8 mouse cellular contexts compared by ENCODE assay signal in the genomic region with DNA sequence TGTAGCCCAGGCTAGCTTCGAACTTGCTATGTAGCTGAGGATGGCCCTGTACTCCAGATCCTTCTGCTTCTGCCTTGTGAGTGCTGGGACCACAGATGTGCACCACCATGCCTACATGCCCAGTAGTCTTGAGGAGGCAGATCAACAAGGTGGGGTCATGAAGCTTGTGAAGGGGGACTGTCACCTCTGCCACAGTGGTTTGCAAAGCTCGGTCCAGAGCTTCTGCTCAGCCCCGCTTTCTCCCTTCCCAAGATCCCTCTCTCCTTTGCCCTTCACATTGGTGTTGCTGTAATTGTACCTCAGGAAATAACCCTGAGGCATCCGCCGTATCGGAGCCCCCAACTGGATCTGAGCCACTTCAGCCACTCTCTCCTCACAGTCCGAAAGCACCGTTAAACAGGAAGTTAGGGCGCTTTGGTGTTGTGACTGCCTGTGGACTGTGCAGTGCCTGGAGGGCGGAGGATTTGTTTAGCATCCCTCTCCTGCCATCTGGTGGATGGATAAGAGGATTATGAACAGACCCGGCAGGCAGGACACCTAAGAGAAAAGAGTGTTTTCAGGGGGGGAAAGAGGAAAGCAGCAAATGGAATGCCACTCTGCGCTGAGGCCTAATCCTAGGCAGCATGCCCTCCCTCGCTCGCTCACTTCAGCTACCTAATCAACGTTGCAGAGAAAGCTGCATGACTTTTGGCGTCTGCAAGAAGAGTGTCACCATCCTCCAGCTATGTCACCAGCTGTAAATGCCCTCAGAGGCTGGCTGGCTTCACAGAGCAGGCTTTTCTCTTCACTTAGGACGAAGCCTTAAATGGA. TPM values are rescaled to one million over a fixed set of nuclear protein-coding genes. Genes with fewer than 3 reads are reported as not detected.
DNase-seq lines count a peak whose midpoint lies in the region; ATAC-seq and TF ChIP-seq lines count a peak whose summit lies in the region.

No protein-coding gene starts in this region.

- no peak overlapping the region for H3K27ac ChIP-seq in ES-Bruce4 (ENCODE audit: insufficient read depth, low read length)
- H3K27ac ChIP-seq in forebrain, embryonic 12.5 days = no peak overlapping the region
- H3K27ac ChIP-seq in heart, postnatal 0 days (ENCODE audit: low read depth) = no peak overlapping the region
- no peak overlapping the region for H3K27ac ChIP-seq in liver, embryonic 15.5 days (replicated peaks)
- no peak overlapping the region for H3K27ac ChIP-seq in neural tube, embryonic 12.5 days

- H3K27me3 ChIP-seq in ES-Bruce4 (ENCODE audit: control insufficient read depth, insufficient read depth, low read length, poor library complexity, severe bottlenecking) = no peaks in the 10 kb centered on the region
- H3K27me3 ChIP-seq in forebrain, embryonic 12.5 days = no peaks in the 10 kb centered on the region
- no peaks in the 10 kb centered on the region for H3K27me3 ChIP-seq in heart, postnatal 0 days (ENCODE audit: control insufficient read depth, insufficient read depth, low read length)
- no peaks in the 10 kb centered on the region for H3K27me3 ChIP-seq in liver, embryonic 15.5 days
- H3K27me3 ChIP-seq in neural tube, embryonic 12.5 days (replicated peaks) = no peaks in the 10 kb centered on the region

- no peak for TF ChIP-seq EP300 in ES-Bruce4 (IDR thresholded peaks at IDR 0.05; ENCODE audit: insufficient read depth, low read depth, low read length)
- no peak for TF ChIP-seq EP300 in heart, postnatal 0 days (IDR thresholded peaks at IDR 0.05; ENCODE audit: low read depth)

- TF ChIP-seq CTCF in ES-Bruce4 (IDR thresholded peaks at IDR 0.05; ENCODE audit: low read depth, low read length) = peak; percentile 71
- TF ChIP-seq CTCF in heart, postnatal 0 days (IDR thresholded peaks at IDR 0.05; ENCODE audit: low read depth) = peak; percentile 91

- 18% methylated on average over 17 of the region's 17 CpGs for WGBS in forebrain, embryonic 12.5 days
- 15% methylated on average over 17 of the region's 17 CpGs for WGBS in heart, postnatal 0 days
- WGBS in liver, embryonic 15.5 days (ENCODE audit: insufficient replicate concordance) = 17% methylated on average over 17 of the region's 17 CpGs
- 23% methylated on average over 17 of the region's 17 CpGs for WGBS in neural tube, embryonic 12.5 days

- TF ChIP-seq POLR2A in ES-Bruce4 (IDR thresholded peaks at IDR 0.05; ENCODE audit: insufficient read depth, low read length) = no peak

- H3K9ac ChIP-seq in ES-Bruce4 (ENCODE audit: low read depth, poor library complexity, severe bottlenecking) = no peak overlapping the region
- H3K9ac ChIP-seq in forebrain, embryonic 12.5 days = peak overlapping the region; percentile 41; the same call in 1 of the 2 replicates
- H3K9ac ChIP-seq in heart, postnatal 0 days (replicated peaks; ENCODE audit: low read depth, low read length) = peak overlapping the region; percentile 50; the same call in 1 of the 2 replicates
- H3K9ac ChIP-seq in liver, embryonic 15.5 days = no peak overlapping the region
- H3K9ac ChIP-seq in neural tube, embryonic 12.5 days = 0 out of 2 replicates have a peak overlapping the region, but pooled peaks have one; percentile 13

- ATAC-seq in forebrain, embryonic 12.5 days (ENCODE audit: low FRiP score) = peak; percentile 87
- peak; percentile 94 for ATAC-seq in heart, postnatal 0 days (ENCODE audit: insufficient read depth, low read depth)
- peak; percentile 69 for ATAC-seq in liver, embryonic 15.5 days (ENCODE audit: insufficient read depth)
- peak; percentile 83 for ATAC-seq in neural tube, embryonic 12.5 days (ENCODE audit: low FRiP score, low read depth)

- no peaks in the 10 kb centered on the region for H3K36me3 ChIP-seq in ES-Bruce4 (ENCODE audit: control insufficient read depth, insufficient read depth, low read length, poor library complexity, severe bottlenecking)
- H3K36me3 ChIP-seq in forebrain, embryonic 12.5 days (replicated peaks) = no peaks in the 10 kb centered on the region
- no peaks in the 10 kb centered on the region for H3K36me3 ChIP-seq in heart, postnatal 0 days (replicated peaks; ENCODE audit: control insufficient read depth, insufficient read depth, low read length)
- no peaks in the 10 kb centered on the region for H3K36me3 ChIP-seq in liver, embryonic 15.5 days (replicated peaks)
- no peaks in the 10 kb centered on the region for H3K36me3 ChIP-seq in neural tube, embryonic 12.5 days

- H3K4me1 ChIP-seq in ES-Bruce4 (ENCODE audit: control insufficient read depth, insufficient read depth, low read length) = no peaks in the 10 kb centered on the region
- peaks cover 16% of the 10 kb centered on the region; the same call in 1 of the 2 replicates for H3K4me1 ChIP-seq in forebrain, embryonic 12.5 days
- no peaks in the 10 kb centered on the region for H3K4me1 ChIP-seq in heart, postnatal 0 days (ENCODE audit: control insufficient read depth, insufficient read depth)
- no peaks in the 10 kb centered on the region; the same call in 1 of the 2 replicates for H3K4me1 ChIP-seq in liver, embryonic 15.5 days (replicated peaks)
- H3K4me1 ChIP-seq in neural tube, embryonic 12.5 days = 0 out of 2 replicates have a peak, but pooled peaks cover 9% of the 10 kb centered on the region

- no peaks in the 10 kb centered on the region for H3K9me3 ChIP-seq in ES-Bruce4 (replicated peaks; ENCODE audit: control insufficient read depth, insufficient read depth, low read length, poor library complexity, severe bottlenecking)
- H3K9me3 ChIP-seq in forebrain, embryonic 12.5 days = no peaks in the 10 kb centered on the region
- H3K9me3 ChIP-seq in heart, postnatal 0 days (replicated peaks; ENCODE audit: control insufficient read depth, low read length) = no peaks in the 10 kb centered on the region
- H3K9me3 ChIP-seq in liver, embryonic 15.5 days (replicated peaks) = no peaks in the 10 kb centered on the region
- no peaks in the 10 kb centered on the region for H3K9me3 ChIP-seq in neural tube, embryonic 12.5 days

- peak overlapping the region; percentile 48 for H3K4me2 ChIP-seq in forebrain, embryonic 12.5 days
- peak overlapping the region; percentile 64 for H3K4me2 ChIP-seq in heart, postnatal 0 days (ENCODE audit: low read depth, low read length)
- H3K4me2 ChIP-seq in liver, embryonic 15.5 days = peak overlapping the region; percentile 57
- peak overlapping the region; percentile 54 for H3K4me2 ChIP-seq in neural tube, embryonic 12.5 days (replicated peaks)

- DNase-seq in c-Kit-positive CD71-positive TER-119-negative erythroid progenitor cells, embryonic 14.5 days (ENCODE audit: low read depth) = peak; percentile 51
- peak; percentile 93 for DNase-seq in heart, postnatal 0 days (ENCODE audit: low spot score)
- peak; percentile 72 to 82 for DNase-seq in kidney, postnatal 36 days
- DNase-seq in testis, postnatal 14 days (ENCODE audit: low spot score) = peak; percentile 45

- peak overlapping the region; percentile 16; the same call in 1 of the 2 replicates for H3K4me3 ChIP-seq in ES-Bruce4 (ENCODE audit: low read depth, low read length)
- H3K4me3 ChIP-seq in forebrain, embryonic 12.5 days (replicated peaks) = peak overlapping the region; percentile 17
- peak overlapping the region; percentile 38 for H3K4me3 ChIP-seq in heart, postnatal 0 days (ENCODE audit: low read depth, low read length)
- peak overlapping the region; percentile 25; the same call in 1 of the 2 replicates for H3K4me3 ChIP-seq in liver, embryonic 15.5 days (replicated peaks)
- no peak overlapping the region for H3K4me3 ChIP-seq in neural tube, embryonic 12.5 days

RNA-seq across cellular contexts. Expression of a gene that starts 27.2 kb away (rescaled TPM):
- polyA plus RNA-seq in ES-Bruce4 (2011; ENCODE audit: insufficient read depth, insufficient read length, low read depth, missing spikeins) = 12.6 and 19.3 TPM in 2 replicates
- polyA plus RNA-seq in forebrain, embryonic 12.5 days (2016; fragmentation: Nextera tagmentation; extraction: Ambion mirVana) = 36.8 and 38.1 TPM in 2 replicates
- 11.1 and 36.0 TPM in 2 replicates for total RNA-seq in heart, postnatal 0 days (2014; rRNA removed; ENCODE audit: low replicate concordance)
- 38.9 and 40.6 TPM in 2 replicates for polyA plus RNA-seq in heart, postnatal 0 days (2015; fragmentation: Nextera tagmentation; extraction: Ambion mirVana)
- 7.2 and 7.8 TPM in 2 replicates for polyA plus RNA-seq in liver, embryonic 15.5 days (2015; fragmentation: Nextera tagmentation; extraction: Ambion mirVana)
- 30.8 and 34.7 TPM in 2 replicates for polyA plus RNA-seq in neural tube, embryonic 12.5 days (2016; fragmentation: Nextera tagmentation; extraction: Ambion mirVana)

RNA-seq across cellular contexts. Expression of a gene that starts 27.4 kb away (rescaled TPM):
- 4.6 and 6.4 TPM in 2 replicates for polyA plus RNA-seq in ES-Bruce4 (2011; ENCODE audit: insufficient read depth, insufficient read length, low read depth, missing spikeins)
- polyA plus RNA-seq in forebrain, embryonic 12.5 days (2016; fragmentation: Nextera tagmentation; extraction: Ambion mirVana) = 12.6 and 15.1 TPM in 2 replicates
- total RNA-seq in heart, postnatal 0 days (2014; rRNA removed; ENCODE audit: low replicate concordance) = 33.6 and 33.9 TPM in 2 replicates
- 9.3 and 9.6 TPM in 2 replicates for polyA plus RNA-seq in heart, postnatal 0 days (2015; fragmentation: Nextera tagmentation; extraction: Ambion mirVana)
- 1.7 and 2.0 TPM in 2 replicates for polyA plus RNA-seq in liver, embryonic 15.5 days (2015; fragmentation: Nextera tagmentation; extraction: Ambion mirVana)
- 14.2 and 15.9 TPM in 2 replicates for polyA plus RNA-seq in neural tube, embryonic 12.5 days (2016; fragmentation: Nextera tagmentation; extraction: Ambion mirVana)

RNA-seq across cellular contexts. Expression of a gene that starts 56.0 kb away (rescaled TPM):
- 2.7 and 2.9 TPM in 2 replicates for polyA plus RNA-seq in ES-Bruce4 (2011; ENCODE audit: insufficient read depth, insufficient read length, low read depth, missing spikeins)
- polyA plus RNA-seq in forebrain, embryonic 12.5 days (2016; fragmentation: Nextera tagmentation; extraction: Ambion mirVana) = 20.5 and 21.1 TPM in 2 replicates
- 1.9 and 3.2 TPM in 2 replicates for total RNA-seq in heart, postnatal 0 days (2014; rRNA removed; ENCODE audit: low replicate concordance)
- 2.2 and 2.3 TPM in 2 replicates for polyA plus RNA-seq in heart, postnatal 0 days (2015; fragmentation: Nextera tagmentation; extraction: Ambion mirVana)
- 0.31 and 0.50 TPM in 2 replicates for polyA plus RNA-seq in liver, embryonic 15.5 days (2015; fragmentation: Nextera tagmentation; extraction: Ambion mirVana)
- 18.4 and 19.5 TPM in 2 replicates for polyA plus RNA-seq in neural tube, embryonic 12.5 days (2016; fragmentation: Nextera tagmentation; extraction: Ambion mirVana)

Comparison
In these comparisons a context has a peak if more than half of its experiments do, and no peak if none do; other contexts are left out.
1. H3K9ac ChIP-seq: peak in forebrain, embryonic 12.5 days (single experiment), heart, postnatal 0 days (single experiment) and neural tube, embryonic 12.5 days (single experiment); none in ES-Bruce4 (single experiment) and liver, embryonic 15.5 days (single experiment).
2. Peak in every context shown above with its lines, with median percentiles within 50 percentile points of each other: DNase-seq, ATAC-seq and H3K4me2 ChIP-seq.